Mouse (Mus musculus) left cerebral cortex, postnatal 10 days (tissue): ENCODE measurements around the gene Scap. TPM values are rescaled to one million over a fixed set of nuclear protein-coding genes. Genes with fewer than 3 reads are reported as not detected.
A peak's percentile ranks its signal among the peaks of the same experiment; 100 is the strongest.

Source experiments
- DNase-seq, 2 experiments: peaks; one replicate each; pipeline ENCODE4 v3.0.0; 2021 to 2022; ENCODE audit warnings: low spot score in 2 of 2, mixed read lengths in 1 of 2; ENCODE audit errors: extremely low spot score in 1 of 2
- intact Hi-C: fragments of 180-260 bp; cut with DNase I; formaldehyde crosslinking; loops from one replicate; pipeline ENCODE4 v1.15.1; 2025
- total RNA-seq, 2 experiments: library from RNA; stranded (reverse); gene quantifications; 2 replicates each; pipeline ENCODE4 v1.2.3; 2021

The Scap gene
- total RNA-seq, 2 experiments from 2014 or later: 98.0 to 106 TPM

DNA sequence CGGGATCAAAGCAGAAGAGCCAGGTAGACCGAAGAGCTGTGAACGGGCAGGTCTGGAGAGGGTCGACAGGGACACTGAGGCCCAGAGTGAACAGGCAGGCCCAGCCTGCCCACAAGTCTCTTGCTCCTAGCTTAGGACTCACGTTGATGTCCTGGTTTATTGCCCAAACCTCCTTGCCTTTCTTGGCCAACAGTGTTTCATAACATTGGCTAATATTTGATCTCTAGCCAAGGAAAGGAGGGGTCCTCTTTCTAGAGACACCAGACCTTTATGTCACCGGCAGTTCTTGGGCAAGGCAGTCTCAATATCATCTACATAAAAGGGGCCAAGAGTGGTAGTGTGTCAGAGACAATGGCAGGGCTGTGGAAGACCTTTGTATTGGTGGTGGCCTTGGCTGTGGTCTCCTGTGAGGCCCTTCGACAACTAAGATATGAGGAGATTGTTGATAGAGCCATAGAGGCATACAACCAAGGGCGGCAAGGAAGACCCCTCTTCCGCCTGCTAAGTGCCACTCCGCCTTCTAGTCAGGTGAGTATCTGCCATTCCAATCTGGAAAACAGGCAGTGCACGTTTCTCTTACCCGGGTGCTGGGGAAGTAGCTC is 86.5 kb downstream of the Scap start, which contains the start of gene Ngp:
TSS of gene Ngp (plus strand) at position 237 of the 602 bp plus-strand sequence.
- intact Hi-C loops: loop anchor here (10.0 kb wide), 1 partner anchor 285 kb away; no protein-coding TSS in a partner anchor

GRCm38 (mm10) chr9:110431241-110431640 is 98.2 kb downstream of the Scap start:
- intact Hi-C loops: no loop called here
- DNase-seq: peak in 1 of 2 experiments; percentile 36

More for the DNA sequence above, 86.5 kb downstream of the Scap start, which contains the start of gene Ngp:
- DNase-seq: no peak

GRCm38 (mm10) chr9:110433045-110433444 is 100.0 kb downstream of the Scap start:
- no peak for DNase-seq
- intact Hi-C loops: no loop called here

Other genes with a start within 250 kb of the Scap start
- gene Smarcc1, start 215.6 kb upstream of the Scap start, total RNA-seq: 10 to 100 TPM; 72.1 to 74.1 TPM
- 100 to 1,000 TPM; 144 to 153 TPM for gene Dhx30, start 215.5 kb upstream of the Scap start, total RNA-seq
- 100 to 1,000 TPM; 529 to 558 TPM for gene Cspg5, start 89.5 kb upstream of the Scap start, total RNA-seq
- gene Elp6, start 28.1 kb upstream of the Scap start, total RNA-seq: 10 to 100 TPM; 13.0 to 13.6 TPM
- gene Ptpn23, start 74.9 kb downstream of the Scap start, total RNA-seq: 10 to 100 TPM; 49.0 to 50.1 TPM
- not detected for gene Ngp, start 86.5 kb downstream of the Scap start, total RNA-seq
- gene Klhl18, start 143.4 kb downstream of the Scap start, total RNA-seq: 10 to 100 TPM; 37.6 to 45.2 TPM
- gene Kif9, start 143.7 kb downstream of the Scap start, total RNA-seq: 1 to 10 TPM; 4.4 to 4.5 TPM
- 10 to 100 TPM; 77.2 to 80.2 TPM for gene Setd2, start 199.3 kb downstream of the Scap start, total RNA-seq